Mouse (Mus musculus) lung, embryonic 16.5 days (tissue): ENCODE data around the gene Homer1. TPM values are rescaled to one million over a fixed set of nuclear protein-coding genes. Genes with fewer than 3 reads are reported as not detected.

ENCODE experiments used
- ATAC-seq: fragments of 200-750 bp; cut with Nextera tagmentation; 2 replicates; pipeline ENCODE4 v1.8.0; 2017; ENCODE audit warnings: low read depth, mild to moderate bottlenecking, moderate library complexity
- H3K27ac ChIP-seq: fragments of 300-500 bp; sonication (generic); 2 replicates; pipeline ENCODE4 v1.5.1; 2014; ENCODE audit warnings: mild to moderate bottlenecking, control low read depth, low read length
- H3K27me3 ChIP-seq: fragments of 300-500 bp; sonication (generic); 2 replicates; pipeline ENCODE4 v1.6.1; 2014; ENCODE audit warnings: low read depth, low read length, mixed read lengths; ENCODE audit not compliant: control insufficient read depth, insufficient read depth
- H3K36me3 ChIP-seq: fragments of 300-500 bp; sonication (generic); 2 replicates; pipeline ENCODE4 v1.6.1; 2014; ENCODE audit warnings: low read length; ENCODE audit not compliant: control insufficient read depth, insufficient read depth
- H3K4me1 ChIP-seq: fragments of 300-500 bp; sonication (generic); replicated peaks from 2 replicates; pipeline ENCODE4 v1.6.1; 2014; ENCODE audit warnings: low read length, mixed read lengths; ENCODE audit not compliant: control insufficient read depth, insufficient read depth
- H3K4me2 ChIP-seq: fragments of 300-500 bp; sonication (generic); 2 replicates; pipeline ENCODE4 v1.6.1; 2014; ENCODE audit warnings: low read depth, low read length, control low read depth
- H3K4me3 ChIP-seq: fragments of 300-500 bp; sonication (generic); 2 replicates; pipeline ENCODE4 v1.5.1; 2014; ENCODE audit warnings: mild to moderate bottlenecking, low read length, control low read depth
- H3K9ac ChIP-seq: fragments of 300-500 bp; sonication (generic); 2 replicates; pipeline ENCODE4 v1.6.1; 2014; ENCODE audit warnings: low read length, control low read depth
- H3K9me3 ChIP-seq: fragments of 300-500 bp; sonication (generic); 2 replicates; pipeline ENCODE4 v1.6.1; 2016; ENCODE audit warnings: low read length; ENCODE audit not compliant: control insufficient read depth
- WGBS: fragments of 180-500 bp; shearing (Covaris S2); extraction: QIAGEN DNeasy Blood & Tissue Kit; methylation state at CpG from one replicate; pipeline ENCODE4 v1.1.7; 2014; 5-methylcytosine and 5-hydroxymethylcytosine counted together
- polyA plus RNA-seq: library from polyadenylated mRNA; unstranded; fragments of >200 nt; fragmentation: Nextera tagmentation; extraction: Ambion mirVana; gene quantifications from 2 replicates; pipeline ENCODE4 v1.2.1, GENCODE M21; 2015

Homer1 gene
- polyA plus RNA-seq, result 2.9 TPM in 2 replicates

DNA sequence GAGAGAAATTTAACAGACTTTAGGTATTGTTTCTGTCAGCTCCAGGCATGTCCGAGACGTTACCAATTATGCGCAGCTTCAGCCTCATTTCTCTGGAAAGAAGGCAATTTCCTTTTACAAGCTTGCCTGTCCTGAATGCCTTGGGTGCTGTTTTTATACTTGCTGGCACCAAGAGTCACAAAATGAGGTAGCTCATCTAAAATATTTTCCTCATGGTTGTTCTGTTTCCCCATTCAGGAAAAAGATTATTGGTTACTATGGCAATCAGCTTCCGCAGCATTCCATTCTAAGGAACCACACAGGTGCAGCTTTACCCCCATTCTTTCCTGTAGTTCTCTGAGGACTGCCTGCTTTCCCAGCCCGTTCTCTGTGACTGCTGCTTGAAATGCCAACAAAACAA, at the start of gene Homer1:
Gene Homer1 (plus strand): TSS at position 320 of the 400 bp plus-strand sequence.
- H3K27me3 ChIP-seq, result no peaks in the 10 kb centered on the region
- 75% methylated on average over 5 of the region's 5 CpGs for WGBS
- no peak for ATAC-seq
- no peaks in the 10 kb centered on the region for H3K36me3 ChIP-seq
- H3K4me1 ChIP-seq, result peaks cover 2% of the 10 kb centered on the region; the same call in 1 of the 2 replicates
- H3K4me3 ChIP-seq, result no peak within 1 kb of the TSS
- H3K9ac ChIP-seq, result no peak within 1 kb of the TSS
- H3K9me3 ChIP-seq, result no peaks in the 10 kb centered on the region
- H3K27ac ChIP-seq, result no peak within 1 kb of the TSS
- H3K4me2 ChIP-seq, result no peak within 1 kb of the TSS

DNA sequence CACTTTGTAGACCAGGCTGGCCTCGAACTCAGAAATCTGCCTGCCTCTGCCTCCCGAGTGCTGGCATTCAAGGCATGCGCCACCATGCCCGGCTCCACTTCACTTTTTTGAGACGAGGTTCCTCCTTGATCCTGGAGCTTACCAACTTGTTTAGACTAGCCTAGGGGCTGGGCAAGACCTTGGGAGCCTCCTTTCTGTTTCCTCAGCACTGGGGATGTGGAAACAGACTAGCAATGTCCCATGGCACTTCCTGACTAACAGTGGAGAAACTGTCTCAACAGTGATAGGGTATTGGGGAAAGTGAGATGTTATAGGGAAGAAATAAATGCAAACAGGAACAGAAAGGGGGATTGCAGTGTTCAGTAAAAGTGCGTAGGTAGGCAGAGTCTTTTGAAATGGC, 47.7 kb upstream of the Homer1 start:
- H3K27ac ChIP-seq, result no peak overlapping the region
- no peak overlapping the region for H3K4me3 ChIP-seq
- no peak for ATAC-seq
- 84% methylated on average over 6 of the region's 6 CpGs for WGBS
- no peak overlapping the region for H3K9ac ChIP-seq
- H3K4me1 ChIP-seq, result no peaks in the 10 kb centered on the region
- H3K27me3 ChIP-seq, result no peaks in the 10 kb centered on the region
- no peaks in the 10 kb centered on the region for H3K9me3 ChIP-seq
- no peak overlapping the region for H3K4me2 ChIP-seq
- no peaks in the 10 kb centered on the region for H3K36me3 ChIP-seq

DNA sequence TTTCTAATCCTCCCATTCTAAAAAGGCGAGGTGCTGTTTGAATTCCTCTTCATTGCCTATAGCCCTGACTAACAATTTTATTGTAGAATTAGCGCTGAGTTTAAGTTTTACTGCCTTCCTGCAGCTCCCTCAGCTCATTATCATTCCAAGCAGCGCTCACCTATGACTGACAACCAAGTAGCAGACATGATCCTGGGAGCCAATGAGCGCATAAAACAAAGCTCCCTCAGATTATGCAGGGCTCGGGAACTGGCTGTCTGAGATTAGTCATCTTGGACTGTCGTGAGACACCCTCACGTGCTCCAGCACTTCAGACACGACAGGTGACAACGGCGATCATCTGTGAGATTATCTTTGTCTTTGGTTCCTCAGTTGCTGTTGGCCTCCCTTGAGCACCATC, 47.3 kb upstream of the Homer1 start:
- Histone ChIP-seq H3K9ac (no peak overlapping the region), H3K36me3 (no peaks in the 10 kb centered on the region), H3K9me3 (no peaks in the 10 kb centered on the region), H3K4me1 (no peaks in the 10 kb centered on the region), H3K27ac (no peak overlapping the region), H3K4me2 (no peak overlapping the region), H3K27me3 (no peaks in the 10 kb centered on the region), H3K4me3 (no peak overlapping the region)
- ATAC-seq, result no peak
- 78% methylated on average over 10 of the region's 10 CpGs for WGBS

DNA sequence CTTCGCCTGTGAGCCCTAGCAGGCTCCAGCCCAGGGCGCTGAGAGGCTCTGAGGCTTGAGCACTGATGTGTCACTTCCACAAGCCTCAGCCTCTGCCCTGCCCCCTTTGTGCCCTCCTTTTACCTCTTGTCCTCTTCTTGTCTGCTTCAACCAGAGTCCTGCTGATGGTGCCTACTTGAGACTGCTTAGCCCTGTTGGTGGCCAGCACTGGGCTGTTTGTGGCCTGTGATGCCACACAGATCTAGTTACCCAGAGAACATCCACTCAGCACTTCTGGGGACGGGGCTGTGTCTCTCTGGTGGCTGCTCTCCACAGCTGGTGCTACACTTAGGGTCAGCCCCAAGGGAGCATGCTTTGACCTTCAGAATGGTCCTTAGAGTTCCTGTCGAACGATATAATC, 46.5 kb upstream of the Homer1 start:
- no peaks in the 10 kb centered on the region for H3K36me3 ChIP-seq
- H3K4me2 ChIP-seq, result no peak overlapping the region
- no peak overlapping the region for H3K4me3 ChIP-seq
- no peak overlapping the region for H3K9ac ChIP-seq
- no peaks in the 10 kb centered on the region for H3K9me3 ChIP-seq
- H3K4me1 ChIP-seq, result no peaks in the 10 kb centered on the region
- no peak overlapping the region for H3K27ac ChIP-seq
- no peak for ATAC-seq
- 76% methylated on average over 5 of the region's 5 CpGs for WGBS
- no peaks in the 10 kb centered on the region for H3K27me3 ChIP-seq

DNA sequence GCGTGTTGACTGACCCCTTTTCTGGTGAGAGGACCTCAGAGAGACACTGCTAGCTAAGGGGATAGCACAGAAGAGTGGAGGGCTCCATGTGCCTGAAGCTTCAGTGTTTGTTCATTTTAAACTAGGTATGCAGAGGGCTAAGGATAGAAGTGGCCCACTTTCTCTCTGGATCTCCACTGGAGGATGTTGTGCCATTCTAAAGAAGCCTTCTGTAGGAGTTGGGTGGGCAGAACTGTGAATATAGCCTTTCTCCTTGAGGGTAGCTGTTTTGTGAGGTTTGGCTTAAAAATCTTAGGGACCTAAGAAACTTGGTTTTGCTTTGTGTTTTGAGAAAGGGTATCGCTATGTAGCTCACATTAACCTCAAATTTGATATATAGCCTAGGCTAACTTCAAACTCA, 32.3 kb upstream of the Homer1 start:
- no peaks in the 10 kb centered on the region for H3K36me3 ChIP-seq
- H3K4me2 ChIP-seq, result no peak overlapping the region
- no peak for ATAC-seq
- no peaks in the 10 kb centered on the region for H3K4me1 ChIP-seq
- no peak overlapping the region for H3K27ac ChIP-seq
- no peak overlapping the region for H3K9ac ChIP-seq
- H3K27me3 ChIP-seq, result no peaks in the 10 kb centered on the region
- H3K4me3 ChIP-seq, result no peak overlapping the region
- 78% methylated on average over 2 of the region's 2 CpGs for WGBS
- no peaks in the 10 kb centered on the region for H3K9me3 ChIP-seq

DNA sequence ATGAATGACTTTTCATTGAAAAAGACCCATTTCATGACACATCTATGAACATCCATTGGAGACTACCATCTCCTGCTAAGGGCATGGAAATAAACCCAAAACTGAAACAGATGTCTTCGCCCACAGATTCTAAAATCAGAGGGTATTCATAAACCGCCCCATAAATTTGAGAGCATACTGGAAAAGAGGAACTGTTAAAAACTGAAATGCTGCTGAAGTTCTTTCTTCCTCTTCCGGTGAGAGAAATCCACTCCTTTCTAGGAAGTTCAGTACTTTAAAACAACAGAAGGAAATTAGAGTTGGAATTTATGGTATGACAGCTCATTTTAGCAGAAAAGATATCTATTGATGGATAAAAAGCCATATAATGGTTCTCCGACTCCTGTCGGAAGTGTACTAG, 1.1 kb downstream of the Homer1 start:
- no peak overlapping the region for H3K9ac ChIP-seq
- no peak overlapping the region for H3K4me3 ChIP-seq
- no peak overlapping the region for H3K27ac ChIP-seq
- no peaks in the 10 kb centered on the region for H3K27me3 ChIP-seq
- WGBS, result 87% methylated on average over 5 of the region's 5 CpGs
- H3K36me3 ChIP-seq, result no peaks in the 10 kb centered on the region
- no peaks in the 10 kb centered on the region for H3K9me3 ChIP-seq
- no peak overlapping the region for H3K4me2 ChIP-seq
- no peak for ATAC-seq
- H3K4me1 ChIP-seq, result peaks cover 2% of the 10 kb centered on the region; the same call in 1 of the 2 replicates

DNA sequence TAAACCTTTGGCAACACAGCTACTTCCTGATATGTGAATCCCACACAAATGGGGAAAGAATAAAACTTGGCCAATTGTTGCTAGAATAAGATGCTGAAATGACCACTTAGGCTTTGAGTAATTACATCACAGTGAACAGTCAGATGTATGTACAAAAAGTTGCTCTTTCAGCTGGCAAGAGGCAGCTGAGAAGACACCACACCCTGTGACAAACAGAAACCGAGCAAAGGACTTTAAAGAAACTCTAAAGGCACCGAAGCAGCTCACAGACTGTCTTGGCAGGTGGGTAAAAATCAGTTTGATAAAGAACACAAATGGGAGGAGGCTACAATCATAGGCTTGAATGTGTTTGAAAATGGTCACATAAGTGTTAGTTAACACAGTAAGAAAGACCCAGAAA, 1.6 kb downstream of the Homer1 start:
- Histone ChIP-seq H3K9me3 (no peaks in the 10 kb centered on the region), H3K4me1 (peaks cover 2% of the 10 kb centered on the region; the same call in 1 of the 2 replicates), H3K36me3 (no peaks in the 10 kb centered on the region), H3K27me3 (no peaks in the 10 kb centered on the region), H3K9ac (no peak overlapping the region), H3K27ac (no peak overlapping the region), H3K4me2 (no peak overlapping the region), H3K4me3 (no peak overlapping the region)
- ATAC-seq, result no peak
- 74% methylated on average over 2 of the region's 2 CpGs for WGBS

DNA sequence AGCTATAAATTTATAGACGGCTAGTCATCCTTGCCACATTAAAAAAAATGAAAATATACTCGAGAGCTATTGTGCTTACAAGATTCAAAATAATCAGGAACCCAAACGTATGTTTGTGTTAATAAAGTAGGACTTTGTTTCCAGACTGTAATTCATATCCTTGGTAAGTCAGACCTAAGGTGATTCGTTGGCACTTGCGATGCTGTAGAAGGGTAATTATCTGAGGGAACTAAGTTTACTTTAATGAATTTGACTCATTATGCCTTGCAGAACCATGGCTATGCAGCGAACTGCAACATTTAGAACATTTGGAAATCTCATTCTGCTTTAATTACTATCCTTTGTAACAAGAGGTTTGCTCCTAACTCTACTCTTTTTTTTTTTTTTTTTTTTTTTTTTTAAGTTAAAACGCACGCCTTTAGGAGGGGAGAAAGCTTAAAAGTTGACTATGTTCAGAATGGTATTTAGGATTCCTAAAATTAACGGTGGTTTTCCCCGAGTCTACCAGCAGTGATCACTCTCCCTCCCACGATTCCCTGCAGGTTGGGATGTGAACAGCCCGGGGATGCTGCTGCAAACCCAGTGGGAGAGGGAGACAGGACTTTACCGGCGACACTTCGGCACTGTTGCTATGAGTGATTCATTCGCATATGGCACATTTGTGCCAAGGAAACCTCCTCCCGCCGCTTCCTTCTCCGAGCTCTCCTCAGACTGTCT, 3.6 kb downstream of the Homer1 start:
- Histone ChIP-seq H3K27ac (peak overlapping the region; percentile 80), H3K9me3 (no peaks in the 10 kb centered on the region), H3K9ac (peak overlapping the region; percentile 86), H3K4me3 (peak overlapping the region; percentile 85), H3K4me2 (peak overlapping the region; percentile 76), H3K4me1 (peaks cover 2% of the 10 kb centered on the region), H3K36me3 (no peaks in the 10 kb centered on the region), H3K27me3 (no peaks in the 10 kb centered on the region)
- ATAC-seq, result no peak; the same call in 1 of the 2 replicates
- WGBS, result 12% methylated on average over 19 of the region's 19 CpGs

DNA sequence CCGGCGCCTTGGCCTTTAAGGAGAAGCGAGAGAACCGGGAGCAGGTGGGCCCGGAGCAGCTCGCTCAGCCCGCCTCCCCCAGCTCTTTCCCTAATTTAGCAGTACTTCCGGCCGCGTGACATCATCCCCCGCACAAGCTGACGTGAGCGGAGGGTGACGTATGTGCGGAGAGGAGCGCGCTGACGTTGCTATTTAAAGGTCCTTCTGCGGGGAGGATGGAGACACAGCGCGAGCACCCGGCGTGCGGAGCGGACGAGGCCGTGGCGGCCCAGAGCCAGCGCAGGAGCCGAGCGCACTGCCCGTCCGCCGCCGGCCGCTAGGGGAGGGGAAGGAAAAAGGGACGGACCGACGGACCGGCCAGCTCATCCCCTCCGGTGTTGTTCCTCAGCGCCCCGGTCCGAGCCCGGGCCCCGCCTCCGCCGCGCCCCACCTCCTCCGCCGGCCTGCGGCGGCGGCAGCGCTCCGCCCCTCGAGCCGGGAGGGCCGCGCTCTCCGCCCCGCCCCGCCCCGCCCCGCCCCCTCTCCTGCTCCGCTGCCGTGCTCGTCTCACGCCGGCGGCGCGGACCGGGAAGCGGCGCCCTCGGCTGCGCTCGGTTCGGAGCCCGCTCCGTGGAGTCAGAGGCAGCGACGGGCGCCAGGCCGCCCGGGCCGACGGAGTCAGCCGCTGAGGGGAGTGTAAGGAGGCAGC, 4.3 kb downstream of the Homer1 start:
- Histone ChIP-seq H3K27ac (peak overlapping the region; percentile 80), H3K9me3 (no peaks in the 10 kb centered on the region), H3K27me3 (no peaks in the 10 kb centered on the region), H3K4me2 (peak overlapping the region; percentile 90), H3K4me1 (peaks cover 2% of the 10 kb centered on the region), H3K4me3 (peak overlapping the region; percentile 85), H3K36me3 (no peaks in the 10 kb centered on the region), H3K9ac (peak overlapping the region; percentile 86)
- WGBS, result under 1% methylated on average over 56 of the region's 90 CpGs
- ATAC-seq, result peak; percentile 96
